Mouse (Mus musculus) myocyte (in vitro differentiated cells): ENCODE data around the gene Nes. TPM values are rescaled to one million over a fixed set of nuclear protein-coding genes. Genes with fewer than 3 reads are reported as not detected.

ENCODE experiments used
- H3K27me3 ChIP-seq: one replicate; pipeline ENCODE4 v1.6.1; 2011; ENCODE audit not compliant: control insufficient read depth, insufficient read depth, insufficient read length
- H3K36me3 ChIP-seq: one replicate; pipeline ENCODE4 v1.6.1; 2011; ENCODE audit not compliant: control insufficient read depth, insufficient read depth
- H3K4me2 ChIP-seq: one replicate; pipeline ENCODE4 v1.6.1; 2011; ENCODE audit warnings: low read depth, control low read depth
- H3K4me3 ChIP-seq: one replicate; pipeline ENCODE4 v1.5.1; 2011; ENCODE audit warnings: mild to moderate bottlenecking, control low read depth, moderate library complexity
- H3K79me2 ChIP-seq: one replicate; pipeline ENCODE4 v1.6.1; 2011; ENCODE audit not compliant: control insufficient read depth, insufficient read depth
- H3ac ChIP-seq: one replicate; pipeline ENCODE4 v1.6.1; 2011; ENCODE audit not compliant: control insufficient read depth, insufficient read length
- CEBPB ChIP-seq: IDR thresholded peaks from 2 replicates; pipeline ENCODE4 v1.6.1; 2011; ENCODE audit warnings: mild to moderate bottlenecking, moderate library complexity; ENCODE audit not compliant: poor library complexity, insufficient read depth, severe bottlenecking
- E2F4 ChIP-seq: IDR thresholded peaks from one replicate; pipeline ENCODE4 v1.6.1; 2011; ENCODE audit warnings: mild to moderate bottlenecking, control low read depth, moderate library complexity; ENCODE audit not compliant: insufficient read depth
- MAX ChIP-seq: IDR thresholded peaks from one replicate; pipeline ENCODE4 v1.6.1; 2011; ENCODE audit warnings: low read depth, mild to moderate bottlenecking, control low read depth
- MYOD1 ChIP-seq, 3 experiments: IDR thresholded peaks; one replicate each; pipeline ENCODE4 v1.6.1; 2011; ENCODE audit warnings: control low read depth in 2 of 3, low read depth in 2 of 3, mild to moderate bottlenecking in 2 of 3, moderate library complexity in 1 of 3; ENCODE audit not compliant: insufficient read length in 2 of 3, control insufficient read depth in 1 of 3
- MYOG ChIP-seq, 3 experiments: IDR thresholded peaks; one replicate each; pipeline ENCODE4 v1.6.1; 2011; ENCODE audit warnings: control low read depth in 2 of 3, low read depth in 2 of 3, mild to moderate bottlenecking in 2 of 3; ENCODE audit not compliant: insufficient read length in 2 of 3, control insufficient read depth in 1 of 3, insufficient read depth in 1 of 3
- POLR2A ChIP-seq: IDR thresholded peaks from one replicate; pipeline ENCODE4 v1.6.1; 2011; ENCODE audit warnings: low read depth, mild to moderate bottlenecking, control low read depth, moderate library complexity; ENCODE audit not compliant: insufficient read length
- POLR2AphosphoS2 ChIP-seq: IDR thresholded peaks from one replicate; pipeline ENCODE4 v1.6.1; 2011; ENCODE audit warnings: low read depth, control low read depth; ENCODE audit not compliant: insufficient read length
- REST ChIP-seq: IDR thresholded peaks from one replicate; pipeline ENCODE4 v1.6.1; 2011; ENCODE audit warnings: mild to moderate bottlenecking, control low read depth, moderate library complexity; ENCODE audit not compliant: insufficient read depth, insufficient read length
- SRF ChIP-seq: IDR thresholded peaks from one replicate; pipeline ENCODE4 v1.6.1; 2011; ENCODE audit warnings: low read depth; ENCODE audit not compliant: control insufficient read depth, insufficient read length
- TCF12 ChIP-seq: IDR thresholded peaks from one replicate; pipeline ENCODE4 v1.6.1; 2011; ENCODE audit warnings: mild to moderate bottlenecking, control low read depth; ENCODE audit not compliant: poor library complexity, insufficient read depth, severe bottlenecking
- TCF3 ChIP-seq: IDR thresholded peaks from one replicate; pipeline ENCODE4 v1.6.1; 2011; ENCODE audit warnings: low read depth, control low read depth; ENCODE audit not compliant: insufficient read length
- USF1 ChIP-seq: IDR thresholded peaks from one replicate; pipeline ENCODE4 v1.6.1; 2011; ENCODE audit warnings: low read depth, mild to moderate bottlenecking, control low read depth, moderate library complexity
- polyA plus RNA-seq: library from polyadenylated mRNA; unstranded; fragments of >200 nt; fragmentation: generic; extraction: Trizol; gene quantifications from one replicate; pipeline ENCODE4 v1.2.1, GENCODE M21; 2012; ENCODE audit warnings: missing spikeins

Nes gene
- polyA plus RNA-seq, 1 experiment, result 268 TPM

DNA sequence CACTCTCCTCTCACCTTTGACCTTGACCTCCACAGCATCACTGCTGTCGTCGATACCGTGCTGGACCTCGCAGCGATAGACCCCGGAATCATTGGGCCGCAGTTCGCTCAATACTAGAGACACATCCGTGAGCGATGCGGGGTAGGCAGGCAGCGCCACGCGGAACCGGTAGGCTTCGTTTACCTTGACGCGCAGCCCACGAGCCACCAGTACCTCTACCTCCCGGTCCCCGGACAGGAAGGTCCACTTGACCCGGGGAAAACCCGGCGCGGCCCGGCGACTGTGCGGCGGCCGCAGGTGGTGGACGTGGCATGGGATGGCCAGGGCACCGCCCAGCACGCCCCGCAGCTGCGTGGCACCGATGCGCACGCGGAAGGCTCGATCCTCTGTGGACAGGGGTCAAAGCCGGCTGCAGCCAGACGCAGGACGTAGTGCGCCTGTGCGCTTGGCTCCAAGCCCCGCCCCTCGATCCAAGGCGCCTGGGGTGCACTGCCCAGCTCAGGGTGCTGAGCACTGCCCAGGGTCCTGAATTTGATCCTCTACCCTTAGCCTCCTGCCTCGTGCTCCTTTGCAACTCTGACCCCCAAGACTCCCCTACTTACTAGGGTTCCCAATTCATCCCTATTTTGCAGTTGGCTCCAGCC, 26.2 kb downstream of the Nes start:
- TF ChIP-seq MAX (no peak), REST (peak; percentile 65), POLR2A (no peak), TCF3 (no peak), CEBPB (no peak), MYOG (IDR thresholded peaks at IDR 0.05; ENCODE audit: control insufficient read depth in 1 of 3, insufficient read depth in 1 of 3, insufficient read length in 2 of 3, low read depth in 2 of 3) (peak in 1 of 3 experiments; percentile 7), POLR2AphosphoS2 (no peak), MYOD1 (IDR thresholded peaks at IDR 0.05; ENCODE audit: control insufficient read depth in 1 of 3, insufficient read length in 2 of 3, low read depth in 2 of 3) (no peak), SRF (no peak), TCF12 (no peak), USF1 (no peak), E2F4 (no peak)
- Histone ChIP-seq H3K27me3 (peaks cover 74% of the 10 kb centered on the region), H3K4me2 (no peak overlapping the region), H3K4me3 (no peak overlapping the region), H3K36me3 (no peaks in the 10 kb centered on the region), H3ac (no peak overlapping the region), H3K79me2 (no peaks in the 10 kb centered on the region)

DNA sequence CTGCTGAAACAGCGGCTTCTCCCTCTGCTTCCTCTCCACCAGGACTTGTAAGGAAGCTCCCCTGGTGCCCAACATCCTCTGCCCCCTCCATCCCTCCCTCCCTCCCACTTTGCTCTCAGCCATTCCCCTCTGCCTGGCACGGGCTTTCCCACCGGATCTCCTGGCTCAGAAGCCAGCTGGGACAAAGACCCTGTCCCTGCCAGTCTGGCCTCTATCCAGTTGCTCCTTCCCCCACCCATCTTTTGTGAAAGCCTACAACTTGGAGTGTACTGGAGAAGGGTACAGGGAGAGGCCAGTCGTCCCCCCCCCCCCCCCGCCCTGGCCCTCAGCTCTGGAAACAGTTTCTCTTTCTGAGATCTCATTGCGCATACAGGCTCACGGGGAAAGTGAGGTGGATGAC, 27.9 kb downstream of the Nes start:
- no peaks in the 10 kb centered on the region for H3K36me3 ChIP-seq
- no peak overlapping the region for H3ac ChIP-seq
- H3K79me2 ChIP-seq, result no peaks in the 10 kb centered on the region
- H3K4me3 ChIP-seq, result no peak overlapping the region
- H3K4me2 ChIP-seq, result no peak overlapping the region
- peaks cover 87% of the 10 kb centered on the region for H3K27me3 ChIP-seq
- no peak for TF ChIP-seq CEBPB
- TF ChIP-seq SRF, result no peak
- TF ChIP-seq POLR2A, result no peak
- no peak for TF ChIP-seq REST
- no peak for TF ChIP-seq TCF12
- no peak for TF ChIP-seq TCF3
- TF ChIP-seq MAX, result no peak
- no peak for TF ChIP-seq USF1
- no peak for TF ChIP-seq MYOD1 (IDR thresholded peaks at IDR 0.05; ENCODE audit: control insufficient read depth in 1 of 3, insufficient read length in 2 of 3, low read depth in 2 of 3)
- no peak for TF ChIP-seq E2F4
- no peak for TF ChIP-seq MYOG (IDR thresholded peaks at IDR 0.05; ENCODE audit: control insufficient read depth in 1 of 3, insufficient read depth in 1 of 3, insufficient read length in 2 of 3, low read depth in 2 of 3)
- TF ChIP-seq POLR2AphosphoS2, result no peak

DNA sequence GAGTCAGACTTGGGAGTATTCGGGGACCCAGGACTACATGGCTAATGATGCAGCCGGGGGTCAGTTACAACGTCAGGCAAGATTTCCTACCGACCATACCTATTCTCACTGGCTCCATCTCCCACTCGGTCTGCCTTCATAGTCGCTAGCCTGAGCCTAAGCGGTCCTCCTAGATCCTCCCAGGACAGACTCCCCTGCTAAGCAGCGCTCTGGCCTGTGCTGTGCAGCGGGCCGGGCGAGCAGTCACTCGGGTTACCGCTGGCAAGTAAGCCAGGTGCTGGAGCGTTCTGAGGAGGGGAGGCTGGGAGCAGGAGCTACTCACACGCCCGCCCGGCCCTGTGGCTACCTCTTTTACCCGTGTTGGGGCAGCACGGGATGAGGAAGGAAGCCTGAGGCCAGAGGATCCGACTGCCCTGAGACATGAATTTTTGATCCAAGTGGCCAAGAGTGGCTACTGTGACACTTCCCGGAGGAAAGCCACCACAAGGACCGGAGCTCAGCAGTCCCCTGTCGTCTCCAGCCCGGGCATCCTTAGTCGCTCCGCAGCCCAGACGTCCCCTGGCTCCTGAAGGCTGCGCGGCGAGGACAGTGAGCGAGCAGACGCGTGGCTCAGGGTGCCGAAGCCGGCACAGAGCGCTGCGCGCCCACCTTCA, 28.5 kb downstream of the Nes start:
- no peak overlapping the region for H3ac ChIP-seq
- H3K36me3 ChIP-seq, result no peaks in the 10 kb centered on the region
- peaks cover 89% of the 10 kb centered on the region for H3K27me3 ChIP-seq
- no peaks in the 10 kb centered on the region for H3K79me2 ChIP-seq
- H3K4me3 ChIP-seq, result no peak overlapping the region
- TF ChIP-seq CEBPB (no peak), POLR2AphosphoS2 (no peak), MAX (no peak), MYOG (IDR thresholded peaks at IDR 0.05; ENCODE audit: control insufficient read depth in 1 of 3, insufficient read depth in 1 of 3, insufficient read length in 2 of 3, low read depth in 2 of 3) (no peak), E2F4 (no peak), SRF (no peak)
- H3K4me2 ChIP-seq, result no peak overlapping the region

DNA sequence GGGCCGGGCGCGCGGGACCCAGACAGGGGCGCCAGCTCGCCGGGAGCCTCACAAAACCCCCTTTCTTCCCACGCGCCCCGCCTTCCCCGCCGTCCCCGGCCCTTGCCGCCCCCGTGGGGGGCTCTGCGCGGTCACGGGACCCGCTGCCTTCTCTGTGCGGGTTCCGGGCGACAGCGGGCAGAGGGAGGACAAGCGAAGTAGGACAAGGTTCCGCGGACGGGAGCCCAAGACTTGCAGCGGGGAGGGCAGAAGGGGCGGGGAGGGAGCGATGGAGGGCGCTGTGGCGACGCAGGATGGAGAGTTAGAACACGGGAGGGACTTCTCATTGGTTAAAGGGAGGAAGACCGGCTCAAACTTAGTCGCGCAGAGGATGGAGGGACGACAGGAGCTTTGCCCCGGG, 29.3 kb downstream of the Nes start, which contains the start of gene Bcan:
Bcan (minus strand) TSS at position 50 of the 400 bp plus-strand sequence.
- Histone ChIP-seq H3K27me3 (peaks cover 84% of the 10 kb centered on the region), H3K4me2 (no peak within 1 kb of the TSS), H3K36me3 (no peaks in the 10 kb centered on the region), H3K4me3 (no peak within 1 kb of the TSS), H3ac (no peak within 1 kb of the TSS), H3K79me2 (no peaks in the 10 kb centered on the region)
- TF ChIP-seq USF1 (no peak), REST (no peak), MYOD1 (IDR thresholded peaks at IDR 0.05; ENCODE audit: control insufficient read depth in 1 of 3, insufficient read length in 2 of 3, low read depth in 2 of 3) (no peak), TCF12 (no peak), MAX (no peak), POLR2AphosphoS2 (no peak), SRF (no peak), MYOG (IDR thresholded peaks at IDR 0.05; ENCODE audit: control insufficient read depth in 1 of 3, insufficient read depth in 1 of 3, insufficient read length in 2 of 3, low read depth in 2 of 3) (no peak), POLR2A (no peak), E2F4 (no peak)
